Mouse (Mus musculus): ENCODE measurements around the gene Cenps. TPM values are rescaled to one million over a fixed set of nuclear protein-coding genes. Genes with fewer than 3 reads are reported as not detected.

Cenps gene
- polyA plus RNA-seq (2014; fragmentation: Nextera tagmentation; extraction: Ambion mirVana), result 52.6 and 53.1 TPM in 2 replicates

DNA sequence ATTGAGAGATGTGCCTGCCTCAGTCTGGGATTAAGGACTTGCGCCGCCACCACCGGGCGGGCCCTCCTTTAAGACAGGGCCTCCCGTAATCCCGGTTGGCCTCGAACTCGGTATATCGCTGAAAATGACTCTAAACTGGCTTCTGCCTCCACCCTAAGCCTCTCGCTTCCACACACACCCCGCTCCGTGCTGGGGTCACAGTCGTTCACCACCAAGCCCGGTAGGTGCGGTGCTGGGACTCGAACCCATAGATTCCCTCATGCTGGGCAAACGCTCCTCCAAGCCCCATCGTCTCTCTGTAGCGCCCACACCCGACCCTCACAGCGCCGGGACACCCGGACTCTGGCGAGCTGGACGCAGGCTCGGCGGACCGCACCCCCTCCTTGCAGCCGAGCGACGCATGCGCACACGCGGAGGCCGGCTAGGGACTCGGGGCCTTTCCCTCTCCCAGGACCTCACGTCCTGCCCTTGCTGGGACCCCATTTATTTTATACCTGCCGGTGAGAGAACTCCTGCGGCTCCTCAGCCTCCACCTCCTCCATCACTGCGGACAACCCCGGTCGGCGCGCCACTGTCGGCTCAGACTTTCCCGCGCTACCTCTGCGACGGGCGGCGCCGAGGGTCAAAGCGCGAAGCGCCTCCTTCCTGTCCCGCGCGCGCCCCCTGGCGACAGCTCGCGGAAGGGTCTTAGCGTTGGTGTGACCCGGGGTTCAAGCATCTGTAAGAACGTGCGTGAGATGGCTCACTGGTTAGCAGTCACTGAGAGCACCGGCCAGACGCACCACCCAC, at the start of gene Cenps:
Cenps (minus strand) TSS at position 648 of the 789 bp plus-strand sequence.
- H3K4me2 ChIP-seq, result peak within 1 kb of the TSS; percentile 68

DNA sequence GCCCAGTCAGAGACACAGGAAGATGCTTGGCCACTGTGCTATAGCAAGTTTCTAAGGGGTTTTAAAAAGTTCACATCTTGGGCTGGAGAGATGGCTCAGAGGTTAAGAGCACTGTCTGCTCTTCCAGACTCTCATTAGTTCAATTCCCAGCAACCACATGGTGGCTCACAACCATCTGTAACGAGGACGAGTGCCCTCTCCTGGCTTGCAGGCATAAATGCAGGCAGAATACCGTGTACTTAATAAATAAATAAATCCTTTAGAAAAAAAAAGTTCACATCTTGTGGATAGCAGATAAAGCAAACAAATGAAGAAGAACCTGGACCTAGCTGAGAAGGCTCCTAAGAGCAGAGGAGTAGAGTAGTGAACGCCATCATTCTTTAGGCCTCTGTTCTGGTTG, 45.3 kb upstream of the Cenps start:
- H3K9ac ChIP-seq (ENCODE audit: low read length), result no peak overlapping the region
- H3K9me3 ChIP-seq (ENCODE audit: control insufficient read depth, low read length), result no peaks in the 10 kb centered on the region
- no peak overlapping the region for H3K4me2 ChIP-seq
- ATAC-seq (ENCODE audit: low FRiP score), result no peak
- H3K27me3 ChIP-seq (ENCODE audit: control insufficient read depth, insufficient read depth, low read length), result no peaks in the 10 kb centered on the region
- H3K27ac ChIP-seq (ENCODE audit: low read depth, low read length), result no peak overlapping the region
- 59% methylated on average over 4 of the region's 4 CpGs for WGBS
- DNase-seq (ENCODE audit: low spot score, missing footprints), result no peak
- no peaks in the 10 kb centered on the region for H3K4me1 ChIP-seq (ENCODE audit: control insufficient read depth, insufficient read depth, low read length)
- no peak overlapping the region for H3K4me3 ChIP-seq (ENCODE audit: low read depth, low read length)
- peaks cover 32% of the 10 kb centered on the region for H3K36me3 ChIP-seq (ENCODE audit: control insufficient read depth, insufficient read depth, low read length)

More for the DNA sequence above, at the start of gene Cenps:
- peak within 1 kb of the TSS; percentile 84 for H3K27ac ChIP-seq (ENCODE audit: low read depth, low read length)
- no peaks in the 10 kb centered on the region for H3K36me3 ChIP-seq (ENCODE audit: control insufficient read depth, insufficient read depth, low read length)
- peak within 1 kb of the TSS; percentile 63 for H3K4me3 ChIP-seq (ENCODE audit: low read depth, low read length)
- ATAC-seq (ENCODE audit: low FRiP score) (peak; percentile 92), DNase-seq (ENCODE audit: low spot score, missing footprints) (peak; percentile 100)
- peak within 1 kb of the TSS; percentile 72 for H3K9ac ChIP-seq (ENCODE audit: low read length)
- no peaks in the 10 kb centered on the region for H3K9me3 ChIP-seq (ENCODE audit: control insufficient read depth, low read length)
- peaks cover 6% of the 10 kb centered on the region; the same call in 1 of the 2 replicates for H3K4me1 ChIP-seq (ENCODE audit: control insufficient read depth, insufficient read depth, low read length)
- no peaks in the 10 kb centered on the region for H3K27me3 ChIP-seq (ENCODE audit: control insufficient read depth, insufficient read depth, low read length)
- under 1% methylated on average over 68 of the region's 68 CpGs for WGBS

- no peak overlapping the region for H3K4me3 ChIP-seq (ENCODE audit: low read depth, low read length)
- ATAC-seq (ENCODE audit: low FRiP score) (no peak), DNase-seq (ENCODE audit: low spot score, missing footprints) (no peak)
- peaks cover 28% of the 10 kb centered on the region for H3K36me3 ChIP-seq (ENCODE audit: control insufficient read depth, insufficient read depth, low read length)
- no peaks in the 10 kb centered on the region for H3K27me3 ChIP-seq (ENCODE audit: control insufficient read depth, insufficient read depth, low read length)
- H3K4me1 ChIP-seq (ENCODE audit: control insufficient read depth, insufficient read depth, low read length), result peaks cover under 1% of the 10 kb centered on the region; the same call in 1 of the 2 replicates
- no peaks in the 10 kb centered on the region for H3K9me3 ChIP-seq (ENCODE audit: control insufficient read depth, low read length)
- 89% methylated on average over 7 of the region's 7 CpGs for WGBS
- H3K9ac ChIP-seq (ENCODE audit: low read length), result no peak overlapping the region
- H3K4me2 ChIP-seq, result no peak overlapping the region
- H3K27ac ChIP-seq (ENCODE audit: low read depth, low read length), result no peak overlapping the region
These were observed 44.8 kb upstream of the Cenps start for GRCm38 (mm10) chr4:149182192-149182591.

GRCm38 (mm10) chr4:149179573-149179972, 42.1 kb upstream of the Cenps start:
- no peak for DNase-seq (ENCODE audit: low spot score, missing footprints)
- Histone ChIP-seq H3K9ac (ENCODE audit: low read length) (no peak overlapping the region), H3K36me3 (ENCODE audit: control insufficient read depth, insufficient read depth, low read length) (peaks cover 27% of the 10 kb centered on the region), H3K9me3 (ENCODE audit: control insufficient read depth, low read length) (no peaks in the 10 kb centered on the region), H3K4me2 (no peak overlapping the region), H3K27ac (ENCODE audit: low read depth, low read length) (no peak overlapping the region), H3K27me3 (ENCODE audit: control insufficient read depth, insufficient read depth, low read length) (no peaks in the 10 kb centered on the region), H3K4me1 (ENCODE audit: control insufficient read depth, insufficient read depth, low read length) (peaks cover 2% of the 10 kb centered on the region; the same call in 1 of the 2 replicates), H3K4me3 (ENCODE audit: low read depth, low read length) (no peak overlapping the region)
- 53% methylated on average over 4 of the region's 4 CpGs for WGBS
- no peak for ATAC-seq (ENCODE audit: low FRiP score)

DNA sequence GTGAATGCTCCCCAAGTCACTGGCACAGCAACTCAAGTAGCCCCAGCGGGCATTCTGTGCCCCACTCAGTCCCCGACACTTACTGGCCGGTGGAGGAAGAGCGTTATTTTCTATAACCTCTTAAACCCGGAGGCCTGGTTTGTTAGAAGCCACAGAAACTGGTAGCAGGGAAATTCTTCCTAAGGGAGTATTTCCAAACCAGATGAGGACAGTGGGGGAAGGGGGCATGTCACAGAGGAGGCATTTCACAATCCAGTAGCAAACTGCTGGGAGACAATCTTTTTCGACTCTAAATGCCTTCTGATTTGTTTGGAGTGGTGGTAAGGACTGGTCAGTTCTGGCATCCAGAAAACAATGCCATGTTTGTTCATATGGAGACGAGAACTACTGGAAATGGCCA, 41.7 kb upstream of the Cenps start:
- H3K36me3 ChIP-seq (ENCODE audit: control insufficient read depth, insufficient read depth, low read length), result peaks cover 25% of the 10 kb centered on the region
- H3K4me1 ChIP-seq (ENCODE audit: control insufficient read depth, insufficient read depth, low read length), result peaks cover 2% of the 10 kb centered on the region; the same call in 1 of the 2 replicates
- no peak overlapping the region for H3K4me2 ChIP-seq
- H3K27ac ChIP-seq (ENCODE audit: low read depth, low read length), result no peak overlapping the region
- H3K27me3 ChIP-seq (ENCODE audit: control insufficient read depth, insufficient read depth, low read length), result no peaks in the 10 kb centered on the region
- no peak overlapping the region for H3K9ac ChIP-seq (ENCODE audit: low read length)
- no peak overlapping the region for H3K4me3 ChIP-seq (ENCODE audit: low read depth, low read length)
- WGBS, result 82% methylated on average over 7 of the region's 7 CpGs
- ATAC-seq (ENCODE audit: low FRiP score), result no peak
- no peaks in the 10 kb centered on the region for H3K9me3 ChIP-seq (ENCODE audit: control insufficient read depth, low read length)
- no peak for DNase-seq (ENCODE audit: low spot score, missing footprints)

GRCm38 (mm10) chr4:149178328-149178727, 40.9 kb upstream of the Cenps start:
- Histone ChIP-seq H3K4me3 (ENCODE audit: low read depth, low read length) (no peak overlapping the region), H3K4me2 (no peak overlapping the region), H3K9me3 (ENCODE audit: control insufficient read depth, low read length) (no peaks in the 10 kb centered on the region), H3K9ac (ENCODE audit: low read length) (no peak overlapping the region), H3K27ac (ENCODE audit: low read depth, low read length) (no peak overlapping the region), H3K4me1 (ENCODE audit: control insufficient read depth, insufficient read depth, low read length) (peaks cover 2% of the 10 kb centered on the region; the same call in 1 of the 2 replicates), H3K36me3 (ENCODE audit: control insufficient read depth, insufficient read depth, low read length) (peaks cover 17% of the 10 kb centered on the region), H3K27me3 (ENCODE audit: control insufficient read depth, insufficient read depth, low read length) (no peaks in the 10 kb centered on the region)
- DNase-seq (ENCODE audit: low spot score, missing footprints) (no peak), ATAC-seq (ENCODE audit: low FRiP score) (no peak)
- 72% methylated on average over 7 of the region's 7 CpGs for WGBS

DNA sequence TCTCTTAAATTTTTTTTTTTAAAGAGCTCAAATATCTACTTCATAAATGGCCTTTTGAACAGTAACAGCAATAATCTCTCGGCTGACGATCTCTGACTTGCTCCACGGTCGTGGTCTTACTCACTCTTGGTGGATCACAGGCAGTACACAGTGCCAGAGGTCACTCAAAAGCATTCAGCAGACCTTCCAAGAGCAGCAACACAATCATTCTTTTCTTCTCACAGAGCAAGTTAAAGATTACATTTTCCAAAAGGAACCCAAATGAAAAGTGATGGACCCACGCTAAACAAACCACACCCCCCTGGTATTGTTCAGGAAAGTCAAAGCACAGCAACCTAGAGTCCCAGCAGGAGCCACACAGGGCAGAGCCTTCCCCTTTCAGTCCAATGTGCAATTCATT, 39.6 kb upstream of the Cenps start:
- Histone ChIP-seq H3K4me3 (ENCODE audit: low read depth, low read length) (no peak overlapping the region), H3K9me3 (ENCODE audit: control insufficient read depth, low read length) (no peaks in the 10 kb centered on the region), H3K36me3 (ENCODE audit: control insufficient read depth, insufficient read depth, low read length) (peaks cover 15% of the 10 kb centered on the region), H3K4me1 (ENCODE audit: control insufficient read depth, insufficient read depth, low read length) (peaks cover 2% of the 10 kb centered on the region; the same call in 1 of the 2 replicates), H3K27ac (ENCODE audit: low read depth, low read length) (no peak overlapping the region), H3K4me2 (no peak overlapping the region), H3K27me3 (ENCODE audit: control insufficient read depth, insufficient read depth, low read length) (no peaks in the 10 kb centered on the region), H3K9ac (ENCODE audit: low read length) (no peak overlapping the region)
- 45% methylated on average over 5 of the region's 5 CpGs for WGBS
- DNase-seq (ENCODE audit: low spot score, missing footprints) (no peak), ATAC-seq (ENCODE audit: low FRiP score) (no peak)

- Histone ChIP-seq H3K36me3 (ENCODE audit: control insufficient read depth, insufficient read depth, low read length) (peaks cover 11% of the 10 kb centered on the region), H3K27me3 (ENCODE audit: control insufficient read depth, insufficient read depth, low read length) (no peaks in the 10 kb centered on the region), H3K9ac (ENCODE audit: low read length) (no peak overlapping the region), H3K27ac (ENCODE audit: low read depth, low read length) (no peak overlapping the region), H3K4me3 (ENCODE audit: low read depth, low read length) (no peak overlapping the region), H3K4me2 (no peak overlapping the region), H3K9me3 (ENCODE audit: control insufficient read depth, low read length) (no peaks in the 10 kb centered on the region), H3K4me1 (ENCODE audit: control insufficient read depth, insufficient read depth, low read length) (peaks cover 2% of the 10 kb centered on the region; the same call in 1 of the 2 replicates)
- no peak for DNase-seq (ENCODE audit: low spot score, missing footprints)
- 87% methylated on average over 6 of the region's 6 CpGs for WGBS
- ATAC-seq (ENCODE audit: low FRiP score), result no peak
These were observed 39.2 kb upstream of the Cenps start for GRCm38 (mm10) chr4:149176645-149177044.

DNA sequence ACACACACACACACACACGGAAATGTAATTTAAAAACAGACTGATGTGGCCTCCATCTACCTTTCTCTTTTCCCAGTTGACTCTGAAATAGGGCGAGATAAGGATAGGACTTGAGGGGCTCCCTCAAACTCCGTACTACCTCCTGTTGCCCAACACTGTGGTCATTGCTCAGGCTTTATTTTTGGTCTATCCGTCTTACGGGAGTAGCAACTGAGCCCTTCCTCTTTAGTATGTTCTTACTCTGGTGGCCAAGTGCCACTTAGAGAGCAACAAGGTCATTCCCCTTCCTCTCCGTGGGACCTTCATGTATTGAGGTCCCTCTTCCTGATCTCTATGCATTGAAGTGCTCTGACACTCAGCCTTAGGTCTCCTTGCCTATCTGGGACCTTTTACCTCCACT, 36.2 kb upstream of the Cenps start:
- Histone ChIP-seq H3K36me3 (ENCODE audit: control insufficient read depth, insufficient read depth, low read length) (0 out of 2 replicates have a peak, but pooled peaks cover 2% of the 10 kb centered on the region), H3K4me1 (ENCODE audit: control insufficient read depth, insufficient read depth, low read length) (peaks cover 2% of the 10 kb centered on the region; the same call in 1 of the 2 replicates), H3K27me3 (ENCODE audit: control insufficient read depth, insufficient read depth, low read length) (no peaks in the 10 kb centered on the region), H3K27ac (ENCODE audit: low read depth, low read length) (no peak overlapping the region), H3K4me2 (no peak overlapping the region), H3K9ac (ENCODE audit: low read length) (no peak overlapping the region), H3K9me3 (ENCODE audit: control insufficient read depth, low read length) (no peaks in the 10 kb centered on the region), H3K4me3 (ENCODE audit: low read depth, low read length) (no peak overlapping the region)
- DNase-seq (ENCODE audit: low spot score, missing footprints) (no peak), ATAC-seq (ENCODE audit: low FRiP score) (no peak)
- WGBS, result 91% methylated on average over 6 of the region's 6 CpGs

All from midbrain, embryonic 11.5 days (tissue).